Mouse (Mus musculus) adrenal gland, adult 10 weeks (tissue): ENCODE results near the gene Pts. TPM values are rescaled to one million over a fixed set of nuclear protein-coding genes. Genes with fewer than 3 reads are reported as not detected.

Experiments
- polyA plus RNA-seq: library from polyadenylated mRNA; stranded (reverse); fragments of 350-450 nt; fragmentation: Illumina TruSeq; extraction: RNeasy Lipid Tissue Mini Kit (QIAGEN cat#74804); gene quantifications from one replicate; pipeline ENCODE4 v1.2.3, GENCODE M21; 2014; ENCODE audit warnings: low read depth, low replicate concordance

The Pts gene
- 169 TPM for polyA plus RNA-seq

GRCm38 (mm10) chr9:50528293-50528892, at the start of gene Pts:
Pts (minus strand) TSS chr9:50528724.

DNA sequence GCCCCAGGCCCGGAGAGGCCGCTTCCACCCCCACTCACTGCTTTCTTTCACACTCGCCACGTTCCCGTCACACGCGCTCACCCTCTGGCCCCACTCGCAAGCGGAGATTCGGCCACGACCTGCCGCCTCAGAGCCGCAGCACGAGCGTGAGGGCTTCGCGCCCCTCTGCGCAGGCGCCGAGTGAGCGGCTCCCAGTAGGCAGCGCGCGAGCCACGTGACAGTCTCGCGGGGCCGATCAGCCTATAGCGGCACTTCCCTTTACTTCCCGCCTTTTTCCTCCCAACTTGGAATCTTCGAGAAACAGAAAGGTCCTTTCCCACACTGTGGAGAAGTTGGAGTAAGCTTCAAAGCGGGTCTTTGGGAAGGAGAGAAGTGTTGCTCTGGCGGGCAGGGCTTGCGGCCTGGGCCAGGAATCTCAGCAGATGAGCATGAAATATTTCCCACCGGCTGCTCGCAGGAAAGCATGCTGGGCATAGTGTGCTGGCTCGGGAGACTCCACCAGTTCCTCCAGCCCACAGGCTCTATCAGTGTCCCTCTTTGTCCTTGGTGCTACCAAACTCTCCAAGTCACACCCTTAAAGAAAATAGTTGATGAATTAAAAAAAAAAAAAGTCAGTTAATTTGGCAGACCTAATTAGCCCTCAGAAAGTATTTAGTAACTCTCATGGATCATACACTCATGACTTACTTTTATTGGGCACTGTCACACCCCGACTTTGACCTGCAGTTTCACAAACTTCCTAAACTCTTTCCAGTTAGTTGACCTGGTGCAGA, 32.8 kb upstream of the Pts start, which contains the start of gene Tex12:
Gene Tex12 (minus strand): TSS at position 181 of the 773 bp plus-strand sequence.

DNA sequence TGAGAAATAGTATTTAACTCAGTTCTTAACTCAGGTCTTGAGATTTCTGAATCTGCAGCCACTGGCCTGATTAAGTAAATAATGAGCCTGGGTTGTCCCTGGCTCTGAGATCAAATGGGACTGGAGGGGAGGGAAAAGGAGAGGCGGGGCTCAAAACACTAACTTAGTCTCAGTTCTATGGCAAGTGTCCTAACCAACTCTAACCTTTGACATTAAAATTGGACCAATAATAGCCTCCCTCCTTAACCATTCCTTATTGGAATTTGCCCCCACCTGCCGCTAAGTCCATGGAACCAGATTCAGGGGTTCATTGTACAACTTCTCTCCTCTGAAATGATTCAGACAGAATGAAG, 26.5 kb upstream of the Pts start, which contains the start of gene Bco2:
Gene Bco2 (minus strand): TSS at position 88 of the 353 bp plus-strand sequence.

DNA sequence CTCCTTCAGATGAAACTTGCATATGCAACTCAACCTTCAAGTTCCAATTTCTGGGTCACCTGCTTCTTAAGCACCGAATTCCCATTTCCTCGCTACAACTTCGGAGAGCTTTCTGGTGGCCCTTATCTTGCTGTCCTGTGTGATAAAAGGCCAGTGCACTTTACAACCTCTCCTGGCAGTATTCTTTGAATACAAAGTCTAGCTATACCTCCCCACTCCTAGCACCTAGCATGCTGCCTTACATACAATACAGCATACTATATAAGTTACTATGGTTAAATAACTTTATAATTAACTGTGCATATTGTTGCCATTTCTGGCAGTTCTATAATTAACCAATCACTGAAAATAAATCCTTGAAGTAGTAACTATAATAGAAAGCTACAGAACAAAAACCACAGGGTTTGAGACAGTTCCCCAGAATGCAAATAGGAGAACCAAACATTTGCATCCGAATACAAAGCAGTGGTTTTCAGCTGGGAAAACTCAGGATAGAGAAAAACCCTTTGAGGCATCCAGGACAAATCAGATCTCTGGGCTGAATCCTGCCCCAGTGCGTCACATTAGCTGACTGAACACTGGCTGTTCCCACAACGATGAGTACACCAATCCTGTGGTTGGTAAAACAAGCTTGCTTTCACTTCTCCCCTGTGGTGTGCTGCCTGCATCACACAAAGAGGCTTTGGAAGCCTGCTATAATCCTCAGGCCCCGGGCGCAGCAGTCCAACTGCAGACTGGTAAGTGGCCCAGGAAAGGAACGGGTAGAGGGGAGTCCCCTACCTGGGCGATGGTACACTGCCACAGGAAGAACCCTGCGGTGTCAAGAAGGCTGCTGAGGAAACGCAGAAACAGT, 25.9 kb upstream of the Pts start, which contains the start of gene Il18:
Gene Il18 (plus strand): TSS at position 587 of the 853 bp plus-strand sequence.

DNA sequence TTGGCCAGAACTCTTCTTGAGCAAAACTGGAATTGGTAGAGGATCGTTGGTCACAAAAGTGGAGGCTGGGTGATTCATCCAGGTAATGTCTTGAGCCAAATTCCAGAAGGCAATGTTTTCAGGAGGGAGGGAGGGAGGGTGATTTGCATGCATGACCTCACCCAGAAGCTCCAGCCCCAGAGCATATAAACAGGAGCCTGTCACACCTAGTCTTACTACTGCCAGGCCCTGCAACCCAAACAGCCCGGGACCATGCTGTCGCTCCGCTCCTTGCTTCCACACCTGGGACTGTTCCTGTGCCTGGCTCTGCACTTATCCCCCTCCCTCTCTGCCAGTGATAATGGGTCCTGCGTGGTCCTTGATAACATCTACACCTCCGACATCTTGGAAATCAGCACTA, 34.2 kb downstream of the Pts start, which contains the start of gene Plet1:
Gene Plet1 (plus strand): TSS at position 215 of the 400 bp plus-strand sequence.

Other genes with a start within 250 kb of the Pts start
- gene Rpl10-ps3, start 183.8 kb downstream of the Pts start, polyA plus RNA-seq, result 135 TPM
- gene Plet1, start 34.2 kb downstream of the Pts start, polyA plus RNA-seq, result 0.47 TPM
- gene Il18, start 26.1 kb upstream of the Pts start, polyA plus RNA-seq, result 18.4 TPM
- 0.52 TPM for gene Bco2, start 26.5 kb upstream of the Pts start, polyA plus RNA-seq
- not detected for gene Tex12, start 32.6 kb upstream of the Pts start, polyA plus RNA-seq
- 192 TPM for gene Sdhd, start 75.1 kb upstream of the Pts start, polyA plus RNA-seq
- gene Timm8b, start 75.2 kb upstream of the Pts start, polyA plus RNA-seq, result 132 TPM
- 6.1 TPM for gene Pih1d2, start 88.6 kb upstream of the Pts start, polyA plus RNA-seq
- 107 TPM for gene Nkapd1, start 88.7 kb upstream of the Pts start, polyA plus RNA-seq
- 128 TPM for gene Dlat, start 131.1 kb upstream of the Pts start, polyA plus RNA-seq
- 10.2 TPM for gene Dixdc1, start 210.8 kb upstream of the Pts start, polyA plus RNA-seq
- 18.0 TPM for gene 2310030G06Rik, start 217.8 kb upstream of the Pts start, polyA plus RNA-seq
- gene Cryab, start 222.6 kb upstream of the Pts start, polyA plus RNA-seq, result 7.9 TPM
- not detected for gene Hspb2, start 223.6 kb upstream of the Pts start, polyA plus RNA-seq
- gene Fdxacb1, start 239.5 kb upstream of the Pts start, polyA plus RNA-seq, result 6.4 TPM
- 10.5 TPM for gene Alg9, start 246.3 kb upstream of the Pts start, polyA plus RNA-seq
- 140 TPM for gene 1110032A03Rik, start 246.8 kb upstream of the Pts start, polyA plus RNA-seq